Mouse (Mus musculus) thymus, adult 2 months (tissue): ENCODE measurements around the gene Gm20388.

Source experiments
- CTCF ChIP-seq: fragments of 200-500 bp; IDR thresholded peaks from 2 replicates; pipeline ENCODE4 v1.5.1; 2012; ENCODE audit warnings: mild to moderate bottlenecking, control low read depth, low read length, moderate library complexity, borderline replicate concordance; ENCODE audit not compliant: control insufficient read depth, poor library complexity, insufficient read depth; ENCODE audit errors: extremely low read depth
- POLR2A ChIP-seq: fragments of 200-500 bp; IDR thresholded peaks from 2 replicates; pipeline ENCODE4 v1.6.1; 2012; ENCODE audit warnings: mild to moderate bottlenecking, low read length, control low read depth, moderate library complexity; ENCODE audit not compliant: control insufficient read depth, poor library complexity, insufficient read depth; ENCODE audit errors: extremely low read depth

- TF ChIP-seq CTCF = no peak
- no peak for TF ChIP-seq POLR2A
These were observed 3955.1 kb downstream of the Gm20388 start for GRCm38 (mm10) chr8:123865786-123866185.
